Mouse (Mus musculus): ENCODE results near the gene Syk. TPM values are rescaled to one million over a fixed set of nuclear protein-coding genes. Genes with fewer than 3 reads are reported as not detected.

Syk gene
- polyA plus RNA-seq, 1 experiment = 0.89 TPM

DNA sequence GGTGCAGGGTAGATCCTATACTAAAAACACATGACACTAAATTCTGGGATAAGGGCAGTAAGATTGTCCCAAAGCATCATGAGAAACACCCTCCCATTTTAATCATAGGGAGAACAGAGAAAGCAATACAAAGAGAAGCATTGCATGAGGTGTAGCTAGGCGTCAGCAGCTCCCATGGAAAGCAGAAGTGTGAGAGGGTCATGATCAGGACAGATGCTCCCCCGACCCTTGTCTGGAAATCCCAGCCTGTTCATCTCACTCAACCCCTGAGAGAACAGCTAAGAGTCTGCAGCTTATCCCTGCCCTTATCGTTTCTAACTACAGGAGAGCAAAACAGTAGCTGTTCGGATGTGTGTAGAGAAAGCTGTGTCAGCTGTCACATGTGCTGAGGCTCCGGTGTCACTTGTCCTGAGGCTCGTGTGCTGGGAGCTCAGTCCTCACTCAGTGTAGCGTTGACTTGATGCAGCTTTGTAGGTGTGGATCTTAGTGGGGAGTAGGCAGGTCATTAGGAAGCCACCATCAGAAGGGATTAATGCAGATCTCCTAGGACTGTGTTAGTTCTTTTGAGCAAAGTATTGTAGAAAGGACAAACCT, 6.9 kb upstream of the Syk start:
- no peak for TF ChIP-seq POLR2A (IDR thresholded peaks at IDR 0.05; ENCODE audit: control insufficient read depth, low read depth, low read length)
- TF ChIP-seq CTCF (IDR thresholded peaks at IDR 0.05; ENCODE audit: control insufficient read depth, insufficient read depth, insufficient replicate concordance, low read depth, low read length) = no peak
- Histone ChIP-seq H3K4me1 (ENCODE audit: control insufficient read depth, insufficient read depth, low read length) (no peaks in the 10 kb centered on the region), H3K36me3 (ENCODE audit: control insufficient read depth, insufficient read depth, low read length) (no peaks in the 10 kb centered on the region), H3K4me3 (ENCODE audit: control insufficient read depth, low read depth, low read length) (no peak overlapping the region), H3K27ac (ENCODE audit: control insufficient read depth, insufficient read depth, low read depth, low read length) (no peak overlapping the region), H3K27me3 (ENCODE audit: control insufficient read depth, insufficient read depth, low read length) (no peaks in the 10 kb centered on the region)

DNA sequence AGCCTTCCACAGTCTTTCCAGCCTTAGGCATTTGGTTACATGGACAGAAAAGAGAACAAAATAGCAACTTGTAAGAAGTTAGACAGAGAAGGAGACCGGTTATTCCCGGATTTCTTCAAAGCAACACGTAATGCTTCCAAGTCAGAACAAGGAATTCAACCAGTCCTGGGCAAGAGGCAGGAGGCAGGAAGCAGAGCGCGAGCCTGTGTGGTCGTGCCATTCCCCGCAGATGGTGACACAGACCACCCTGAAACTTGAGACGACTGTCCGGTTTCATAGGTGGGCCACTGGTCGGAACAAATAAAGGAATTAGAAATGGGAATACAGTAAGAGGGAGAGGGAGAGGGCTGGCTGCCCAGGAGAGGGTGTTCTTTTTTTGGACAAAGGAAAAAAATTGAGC, 6.1 kb upstream of the Syk start:
- TF ChIP-seq POLR2A (IDR thresholded peaks at IDR 0.05; ENCODE audit: control insufficient read depth, low read depth, low read length) = no peak
- TF ChIP-seq CTCF (IDR thresholded peaks at IDR 0.05; ENCODE audit: control insufficient read depth, insufficient read depth, insufficient replicate concordance, low read depth, low read length) = no peak
- no peaks in the 10 kb centered on the region for H3K36me3 ChIP-seq (ENCODE audit: control insufficient read depth, insufficient read depth, low read length)
- H3K27me3 ChIP-seq (ENCODE audit: control insufficient read depth, insufficient read depth, low read length) = no peaks in the 10 kb centered on the region
- H3K27ac ChIP-seq (ENCODE audit: control insufficient read depth, insufficient read depth, low read depth, low read length) = no peak overlapping the region; the same call in 1 of the 2 replicates
- H3K4me1 ChIP-seq (ENCODE audit: control insufficient read depth, insufficient read depth, low read length) = no peaks in the 10 kb centered on the region
- H3K4me3 ChIP-seq (ENCODE audit: control insufficient read depth, low read depth, low read length) = no peak overlapping the region

DNA sequence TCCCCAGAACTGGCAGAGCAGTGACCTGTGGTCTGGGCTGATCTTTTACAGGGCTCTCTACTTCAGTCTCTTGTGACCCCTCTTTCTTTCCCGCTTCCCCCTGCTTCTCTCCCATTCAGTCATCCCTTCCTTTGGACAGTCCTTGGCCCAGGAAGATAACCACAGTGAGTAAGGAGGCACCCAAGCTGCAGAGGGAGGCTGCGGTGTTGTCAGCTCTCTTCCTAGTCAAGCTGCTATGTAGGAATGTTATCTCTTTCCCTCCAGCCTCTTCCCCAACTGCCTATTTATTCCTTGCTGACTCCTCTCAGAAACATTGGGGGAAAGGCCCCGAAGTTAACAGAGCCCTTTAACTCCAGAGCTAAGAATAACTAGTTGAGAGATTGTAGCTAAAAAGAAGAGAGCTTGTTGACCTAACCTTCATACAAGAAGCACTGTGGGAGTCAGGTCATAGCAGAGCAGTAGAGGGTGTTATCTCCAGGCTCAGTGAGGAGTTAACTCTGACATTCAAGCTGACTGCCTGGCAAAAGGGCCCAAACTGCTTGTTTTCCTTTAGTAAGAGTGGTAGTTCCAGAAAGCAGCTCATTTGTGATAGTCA, 5.5 kb upstream of the Syk start:
- no peak overlapping the region for H3K27ac ChIP-seq (ENCODE audit: control insufficient read depth, insufficient read depth, low read depth, low read length)
- no peaks in the 10 kb centered on the region for H3K27me3 ChIP-seq (ENCODE audit: control insufficient read depth, insufficient read depth, low read length)
- TF ChIP-seq POLR2A (IDR thresholded peaks at IDR 0.05; ENCODE audit: control insufficient read depth, low read depth, low read length) (no peak), CTCF (IDR thresholded peaks at IDR 0.05; ENCODE audit: control insufficient read depth, insufficient read depth, insufficient replicate concordance, low read depth, low read length) (no peak)
- H3K36me3 ChIP-seq (ENCODE audit: control insufficient read depth, insufficient read depth, low read length) = no peaks in the 10 kb centered on the region
- H3K4me3 ChIP-seq (ENCODE audit: control insufficient read depth, low read depth, low read length) = no peak overlapping the region
- no peaks in the 10 kb centered on the region for H3K4me1 ChIP-seq (ENCODE audit: control insufficient read depth, insufficient read depth, low read length)

DNA sequence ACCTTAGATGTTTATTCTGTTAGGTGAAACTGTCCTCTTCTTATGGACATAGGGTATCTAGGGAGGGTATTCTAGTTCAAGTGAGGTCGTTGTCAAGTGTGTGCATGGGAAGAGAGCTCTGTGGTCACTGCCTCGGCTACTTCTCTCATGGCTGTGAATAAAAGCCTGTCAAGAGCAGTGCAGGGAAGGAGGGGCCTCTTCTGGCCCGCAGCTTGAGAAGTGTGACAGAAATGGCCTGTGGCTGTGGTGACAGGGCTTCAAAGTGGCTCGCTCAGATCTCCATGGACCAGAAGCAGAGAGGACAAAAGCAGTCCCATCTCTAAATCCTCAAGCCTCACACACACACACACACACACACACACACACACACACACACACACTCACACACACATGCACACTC, 5.0 kb upstream of the Syk start:
- no peak overlapping the region for H3K27ac ChIP-seq (ENCODE audit: control insufficient read depth, insufficient read depth, low read depth, low read length)
- no peaks in the 10 kb centered on the region for H3K36me3 ChIP-seq (ENCODE audit: control insufficient read depth, insufficient read depth, low read length)
- H3K4me3 ChIP-seq (ENCODE audit: control insufficient read depth, low read depth, low read length) = no peak overlapping the region
- H3K4me1 ChIP-seq (ENCODE audit: control insufficient read depth, insufficient read depth, low read length) = peaks cover 4% of the 10 kb centered on the region
- no peak for TF ChIP-seq CTCF (IDR thresholded peaks at IDR 0.05; ENCODE audit: control insufficient read depth, insufficient read depth, insufficient replicate concordance, low read depth, low read length)
- TF ChIP-seq POLR2A (IDR thresholded peaks at IDR 0.05; ENCODE audit: control insufficient read depth, low read depth, low read length) = no peak
- no peaks in the 10 kb centered on the region for H3K27me3 ChIP-seq (ENCODE audit: control insufficient read depth, insufficient read depth, low read length)

DNA sequence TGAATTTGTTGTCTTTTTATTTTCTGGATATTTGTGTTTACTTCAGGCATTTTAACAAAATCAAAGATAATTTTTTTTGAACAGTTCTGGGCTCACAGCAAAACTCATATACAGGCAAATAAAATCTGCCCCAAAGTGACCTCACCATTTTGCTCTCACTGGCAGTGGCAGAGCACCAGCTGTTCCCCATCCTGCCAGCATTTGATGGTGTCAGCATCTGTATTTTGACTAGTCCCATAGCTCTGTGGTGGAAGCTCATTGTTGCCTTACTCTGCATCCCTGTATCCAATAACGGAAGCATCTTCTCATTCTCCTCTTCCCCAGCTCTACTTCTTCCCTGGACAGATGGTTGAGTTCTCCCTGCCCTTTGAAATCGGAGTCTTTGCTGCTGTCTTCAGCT, 4.2 kb upstream of the Syk start:
- Histone ChIP-seq H3K4me3 (ENCODE audit: control insufficient read depth, low read depth, low read length) (no peak overlapping the region), H3K4me1 (ENCODE audit: control insufficient read depth, insufficient read depth, low read length) (peaks cover 10% of the 10 kb centered on the region), H3K27ac (ENCODE audit: control insufficient read depth, insufficient read depth, low read depth, low read length) (no peak overlapping the region), H3K27me3 (ENCODE audit: control insufficient read depth, insufficient read depth, low read length) (no peaks in the 10 kb centered on the region), H3K36me3 (ENCODE audit: control insufficient read depth, insufficient read depth, low read length) (no peaks in the 10 kb centered on the region)
- no peak for TF ChIP-seq POLR2A (IDR thresholded peaks at IDR 0.05; ENCODE audit: control insufficient read depth, low read depth, low read length)
- no peak for TF ChIP-seq CTCF (IDR thresholded peaks at IDR 0.05; ENCODE audit: control insufficient read depth, insufficient read depth, insufficient replicate concordance, low read depth, low read length)

DNA sequence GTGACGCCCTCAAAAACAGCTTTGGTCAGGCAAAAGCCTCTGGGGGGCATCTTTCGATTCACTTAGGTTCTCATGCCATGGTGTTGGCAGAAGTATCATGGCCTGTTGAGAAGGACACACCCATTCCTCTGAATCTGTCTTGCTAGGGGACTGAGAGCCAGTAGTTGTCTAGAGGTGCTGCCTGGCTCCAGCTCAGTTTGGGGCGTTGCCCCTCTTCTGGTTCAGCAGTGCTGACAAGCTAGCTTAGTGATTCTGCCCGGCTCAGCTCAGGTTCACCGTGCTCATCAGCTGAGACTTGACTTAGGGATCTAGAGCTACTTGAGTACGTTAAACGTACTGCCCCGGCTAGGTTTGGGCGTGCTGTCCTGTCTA, 481 bp upstream of the Syk start:
- no peaks in the 10 kb centered on the region for H3K27me3 ChIP-seq (ENCODE audit: control insufficient read depth, insufficient read depth, low read length)
- no peaks in the 10 kb centered on the region for H3K36me3 ChIP-seq (ENCODE audit: control insufficient read depth, insufficient read depth, low read length)
- peak overlapping the region; percentile 68; the same call in 1 of the 2 replicates for H3K4me3 ChIP-seq (ENCODE audit: control insufficient read depth, low read depth, low read length)
- no peak overlapping the region for H3K27ac ChIP-seq (ENCODE audit: control insufficient read depth, insufficient read depth, low read depth, low read length)
- TF ChIP-seq CTCF (IDR thresholded peaks at IDR 0.05; ENCODE audit: control insufficient read depth, insufficient read depth, insufficient replicate concordance, low read depth, low read length) (no peak), POLR2A (IDR thresholded peaks at IDR 0.05; ENCODE audit: control insufficient read depth, low read depth, low read length) (no peak)
- H3K4me1 ChIP-seq (ENCODE audit: control insufficient read depth, insufficient read depth, low read length) = peaks cover 12% of the 10 kb centered on the region

DNA sequence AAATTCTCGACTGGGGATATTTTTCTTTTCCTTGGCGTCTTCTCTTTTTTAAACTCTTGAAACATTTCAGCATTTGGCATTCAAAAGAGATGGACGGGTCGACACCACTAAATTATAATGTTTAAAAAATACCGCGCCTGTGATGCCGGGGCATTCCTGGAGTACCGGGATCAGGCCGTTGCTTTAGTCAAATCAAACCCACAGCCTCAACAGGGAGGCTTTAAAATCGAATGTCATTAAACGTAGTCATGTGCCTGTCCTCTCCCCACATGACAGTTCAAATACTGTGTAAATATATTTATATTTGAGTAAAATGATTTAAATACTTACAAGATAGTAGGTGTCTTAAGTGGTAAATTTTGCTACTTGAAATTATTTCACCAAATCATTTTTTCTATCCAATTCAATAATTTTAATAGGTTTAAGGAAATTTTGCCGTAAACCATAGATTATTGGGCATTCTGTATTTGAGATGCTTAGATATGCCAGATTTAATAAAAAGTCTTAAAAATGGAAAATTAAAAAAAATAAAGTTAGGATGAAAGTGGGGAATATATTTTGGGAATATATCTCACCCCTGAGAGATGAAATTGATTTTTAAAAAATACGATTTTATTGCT, 1.1 kb downstream of the Syk start:
- no peaks in the 10 kb centered on the region for H3K27me3 ChIP-seq (ENCODE audit: control insufficient read depth, insufficient read depth, low read length)
- no peak overlapping the region for H3K4me3 ChIP-seq (ENCODE audit: control insufficient read depth, low read depth, low read length)
- no peak overlapping the region for H3K27ac ChIP-seq (ENCODE audit: control insufficient read depth, insufficient read depth, low read depth, low read length)
- TF ChIP-seq POLR2A (IDR thresholded peaks at IDR 0.05; ENCODE audit: control insufficient read depth, low read depth, low read length) = no peak
- no peak for TF ChIP-seq CTCF (IDR thresholded peaks at IDR 0.05; ENCODE audit: control insufficient read depth, insufficient read depth, insufficient replicate concordance, low read depth, low read length)
- peaks cover 12% of the 10 kb centered on the region for H3K4me1 ChIP-seq (ENCODE audit: control insufficient read depth, insufficient read depth, low read length)
- no peaks in the 10 kb centered on the region for H3K36me3 ChIP-seq (ENCODE audit: control insufficient read depth, insufficient read depth, low read length)
